Mouse (Mus musculus): ENCODE results near the gene Zcchc7. TPM values are rescaled to one million over a fixed set of nuclear protein-coding genes. Genes with fewer than 3 reads are reported as not detected.

Zcchc7 gene
- polyA plus RNA-seq, 1 experiment from 2014 or later, result 35.3 TPM

GRCm38 (mm10) chr4:44947464-44947863, 191.8 kb downstream of the Zcchc7 start:
- H3K9ac ChIP-seq, result no peak overlapping the region
- no peak for ATAC-seq (ENCODE audit: low FRiP score, low read depth)
- no peak overlapping the region for H3K4me3 ChIP-seq
- no peak overlapping the region for H3K4me2 ChIP-seq
- H3K4me1 ChIP-seq (replicated peaks), result no peaks in the 10 kb centered on the region
- no peaks in the 10 kb centered on the region for H3K36me3 ChIP-seq
- H3K27me3 ChIP-seq, result no peaks in the 10 kb centered on the region
- no peak overlapping the region for H3K27ac ChIP-seq (replicated peaks)
- H3K9me3 ChIP-seq, result no peaks in the 10 kb centered on the region
- WGBS, result 93% methylated on average over 5 of the region's 5 CpGs

DNA sequence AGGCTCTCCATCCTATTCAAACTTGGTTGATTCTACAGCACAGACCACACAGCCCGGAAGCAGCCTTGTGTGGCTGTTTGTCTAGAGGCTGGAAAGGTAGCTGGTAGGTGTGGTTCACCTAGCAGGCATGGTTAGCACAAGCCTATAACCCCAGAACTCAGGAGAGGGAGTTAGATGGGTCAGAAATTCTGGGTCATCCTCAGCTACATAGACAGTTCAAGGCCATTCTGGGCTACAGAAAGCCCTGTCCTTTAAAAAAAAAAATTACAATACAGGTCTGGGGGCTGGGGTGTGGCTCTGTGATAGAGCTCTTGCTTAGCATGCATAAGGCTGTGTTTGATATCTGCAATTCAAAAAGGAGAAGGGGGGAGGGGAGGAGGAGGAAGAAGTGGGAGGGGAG, 192.6 kb downstream of the Zcchc7 start:
- no peaks in the 10 kb centered on the region for H3K4me1 ChIP-seq (replicated peaks)
- no peaks in the 10 kb centered on the region for H3K27me3 ChIP-seq
- no peaks in the 10 kb centered on the region for H3K36me3 ChIP-seq
- H3K9ac ChIP-seq, result no peak overlapping the region
- no peak overlapping the region for H3K4me3 ChIP-seq
- no peak overlapping the region for H3K4me2 ChIP-seq
- ATAC-seq (ENCODE audit: low FRiP score, low read depth), result no peak
- no peak overlapping the region for H3K27ac ChIP-seq (replicated peaks)
- 90% methylated on average over 1 of the region's 1 CpGs for WGBS
- H3K9me3 ChIP-seq, result no peaks in the 10 kb centered on the region

GRCm38 (mm10) chr4:44953041-44953440, 197.4 kb downstream of the Zcchc7 start:
- H3K9me3 ChIP-seq, result no peaks in the 10 kb centered on the region
- H3K27ac ChIP-seq (replicated peaks), result no peak overlapping the region
- H3K4me2 ChIP-seq, result no peak overlapping the region
- no peak overlapping the region for H3K9ac ChIP-seq
- H3K27me3 ChIP-seq, result no peaks in the 10 kb centered on the region
- no peaks in the 10 kb centered on the region for H3K36me3 ChIP-seq
- no peaks in the 10 kb centered on the region for H3K4me1 ChIP-seq (replicated peaks)
- 73% methylated on average over 9 of the region's 9 CpGs for WGBS
- H3K4me3 ChIP-seq, result no peak overlapping the region
- ATAC-seq (ENCODE audit: low FRiP score, low read depth), result no peak

- H3K9me3 ChIP-seq, result no peaks in the 10 kb centered on the region
- ATAC-seq (ENCODE audit: low FRiP score, low read depth), result no peak
- no peak overlapping the region for H3K9ac ChIP-seq
- H3K4me2 ChIP-seq, result no peak overlapping the region
- H3K27me3 ChIP-seq, result no peaks in the 10 kb centered on the region
- H3K4me3 ChIP-seq, result no peak overlapping the region
- H3K27ac ChIP-seq (replicated peaks), result no peak overlapping the region
- H3K4me1 ChIP-seq (replicated peaks), result no peaks in the 10 kb centered on the region
- H3K36me3 ChIP-seq, result no peaks in the 10 kb centered on the region
- WGBS, result 92% methylated on average over 9 of the region's 9 CpGs
These were observed 203.1 kb downstream of the Zcchc7 start for GRCm38 (mm10) chr4:44958776-44959175.

- 90% methylated on average over 13 of the region's 13 CpGs for WGBS
- H3K4me3 ChIP-seq, result no peak overlapping the region
- no peaks in the 10 kb centered on the region for H3K9me3 ChIP-seq
- no peak overlapping the region for H3K9ac ChIP-seq
- no peak for ATAC-seq (ENCODE audit: low FRiP score, low read depth)
- no peak overlapping the region for H3K4me2 ChIP-seq
- H3K36me3 ChIP-seq, result no peaks in the 10 kb centered on the region
- no peaks in the 10 kb centered on the region for H3K4me1 ChIP-seq (replicated peaks)
- no peaks in the 10 kb centered on the region for H3K27me3 ChIP-seq
- H3K27ac ChIP-seq (replicated peaks), result no peak overlapping the region
These were observed 203.5 kb downstream of the Zcchc7 start for GRCm38 (mm10) chr4:44959220-44959619.

GRCm38 (mm10) chr4:44963156-44963555, 207.5 kb downstream of the Zcchc7 start:
- Histone ChIP-seq H3K4me1 (replicated peaks) (no peaks in the 10 kb centered on the region), H3K4me2 (no peak overlapping the region), H3K36me3 (no peaks in the 10 kb centered on the region), H3K9ac (no peak overlapping the region), H3K9me3 (no peaks in the 10 kb centered on the region), H3K27me3 (no peaks in the 10 kb centered on the region), H3K27ac (replicated peaks) (no peak overlapping the region), H3K4me3 (no peak overlapping the region)
- no peak for ATAC-seq (ENCODE audit: low FRiP score, low read depth)
- 76% methylated on average over 11 of the region's 11 CpGs for WGBS

DNA sequence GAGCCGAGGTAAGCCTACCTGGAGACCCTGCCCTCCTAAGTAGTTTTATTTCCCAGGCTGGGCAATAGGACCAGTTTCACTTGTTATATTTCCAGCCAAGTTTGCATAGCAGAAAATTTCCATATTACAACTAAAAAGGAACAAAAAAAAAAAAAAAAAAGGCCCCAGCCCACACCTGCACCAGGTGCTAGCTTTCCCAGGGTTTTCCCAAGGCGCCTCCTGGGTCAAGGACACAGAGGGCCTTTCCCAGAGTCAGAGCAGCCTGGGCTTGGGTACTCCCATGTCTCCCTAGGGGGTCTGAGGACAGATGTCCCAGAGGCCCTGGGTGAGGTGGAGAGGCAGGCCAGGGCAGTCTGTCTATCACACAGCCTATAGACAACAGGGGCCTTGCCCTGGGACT, 209.5 kb downstream of the Zcchc7 start:
- Histone ChIP-seq H3K4me2 (no peak overlapping the region), H3K27ac (replicated peaks) (no peak overlapping the region), H3K9me3 (no peaks in the 10 kb centered on the region), H3K9ac (no peak overlapping the region), H3K27me3 (no peaks in the 10 kb centered on the region), H3K4me3 (no peak overlapping the region), H3K36me3 (no peaks in the 10 kb centered on the region), H3K4me1 (replicated peaks) (no peaks in the 10 kb centered on the region)
- no peak for ATAC-seq (ENCODE audit: low FRiP score, low read depth)
- 88% methylated on average over 2 of the region's 2 CpGs for WGBS

- Histone ChIP-seq H3K27me3 (no peaks in the 10 kb centered on the region), H3K4me1 (replicated peaks) (no peaks in the 10 kb centered on the region), H3K9me3 (no peaks in the 10 kb centered on the region), H3K4me3 (no peak overlapping the region), H3K36me3 (no peaks in the 10 kb centered on the region), H3K9ac (no peak overlapping the region), H3K4me2 (no peak overlapping the region), H3K27ac (replicated peaks) (no peak overlapping the region)
- ATAC-seq (ENCODE audit: low FRiP score, low read depth), result no peak
- 89% methylated on average over 3 of the region's 3 CpGs for WGBS
These were observed 210.1 kb downstream of the Zcchc7 start for GRCm38 (mm10) chr4:44965736-44966135.

- Histone ChIP-seq H3K27ac (replicated peaks) (no peak overlapping the region), H3K4me1 (replicated peaks) (no peaks in the 10 kb centered on the region), H3K4me2 (no peak overlapping the region), H3K9ac (no peak overlapping the region), H3K36me3 (no peaks in the 10 kb centered on the region), H3K4me3 (no peak overlapping the region), H3K27me3 (no peaks in the 10 kb centered on the region), H3K9me3 (no peaks in the 10 kb centered on the region)
- ATAC-seq (ENCODE audit: low FRiP score, low read depth), result no peak
- WGBS, result 87% methylated on average over 8 of the region's 8 CpGs
These were observed 211.7 kb downstream of the Zcchc7 start for GRCm38 (mm10) chr4:44967402-44967801.

- Histone ChIP-seq H3K4me1 (replicated peaks) (peaks cover 5% of the 10 kb centered on the region; the same call in 1 of the 2 replicates), H3K9me3 (no peaks in the 10 kb centered on the region), H3K9ac (no peak overlapping the region), H3K27ac (replicated peaks) (no peak overlapping the region), H3K4me2 (no peak overlapping the region), H3K27me3 (no peaks in the 10 kb centered on the region), H3K36me3 (no peaks in the 10 kb centered on the region), H3K4me3 (no peak overlapping the region)
- no peak for ATAC-seq (ENCODE audit: low FRiP score, low read depth)
- WGBS, result 92% methylated on average over 7 of the region's 7 CpGs
These were observed 214.4 kb downstream of the Zcchc7 start for GRCm38 (mm10) chr4:44970056-44970455.

DNA sequence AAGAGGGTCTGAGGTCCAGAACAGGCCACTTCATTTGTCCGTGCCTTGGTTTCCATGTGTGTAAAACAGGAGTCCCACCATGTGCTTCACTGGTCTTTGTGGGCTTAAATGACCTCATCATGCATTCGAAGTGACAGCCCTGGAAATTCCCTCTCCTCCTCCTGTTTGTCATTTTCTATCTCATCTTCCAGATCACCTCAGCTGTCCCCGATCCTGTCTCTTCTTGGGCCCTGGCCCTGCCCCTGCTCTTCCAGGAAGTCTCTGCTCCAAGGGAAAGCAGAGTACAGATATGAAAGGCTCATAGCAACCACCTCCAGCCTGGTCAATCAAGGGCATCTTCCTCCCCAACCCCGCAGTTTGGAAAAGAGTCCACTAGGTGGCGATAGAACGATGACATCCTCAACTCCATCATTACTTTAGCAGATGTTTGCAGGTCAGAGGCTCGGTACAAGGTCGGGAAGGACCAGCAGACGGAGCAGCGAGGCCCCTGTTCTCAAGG, 215.0 kb downstream of the Zcchc7 start:
- no peaks in the 10 kb centered on the region for H3K9me3 ChIP-seq
- no peak overlapping the region for H3K9ac ChIP-seq
- H3K4me1 ChIP-seq (replicated peaks), result peaks cover 5% of the 10 kb centered on the region; the same call in 1 of the 2 replicates
- WGBS, result 25% methylated on average over 10 of the region's 10 CpGs
- H3K27me3 ChIP-seq, result no peaks in the 10 kb centered on the region
- H3K4me3 ChIP-seq, result no peak overlapping the region
- H3K4me2 ChIP-seq, result no peak overlapping the region
- H3K27ac ChIP-seq (replicated peaks), result no peak overlapping the region
- no peaks in the 10 kb centered on the region for H3K36me3 ChIP-seq
- ATAC-seq (ENCODE audit: low FRiP score, low read depth), result no peak

DNA sequence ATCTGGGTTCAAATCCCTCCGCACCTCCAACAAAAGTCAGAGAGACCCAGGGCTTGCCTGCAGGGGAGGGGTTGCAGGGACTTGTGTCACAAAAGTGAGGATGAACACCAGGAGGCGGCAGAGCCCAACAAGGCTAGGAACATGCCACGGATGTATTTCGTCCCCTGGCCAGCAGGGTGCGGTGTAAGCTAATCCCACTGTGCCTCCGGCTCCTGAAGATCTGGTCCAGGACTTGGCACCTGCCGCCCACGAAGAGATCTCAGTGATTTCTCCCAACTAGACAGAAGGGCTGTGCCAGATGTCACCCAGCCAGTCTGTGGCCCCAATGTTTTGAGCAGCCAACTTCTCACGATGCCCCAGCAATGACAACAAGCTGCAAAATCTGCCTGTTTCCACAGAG, 217.8 kb downstream of the Zcchc7 start:
- Histone ChIP-seq H3K27me3 (no peaks in the 10 kb centered on the region), H3K36me3 (no peaks in the 10 kb centered on the region), H3K9ac (no peak overlapping the region), H3K4me3 (no peak overlapping the region), H3K9me3 (no peaks in the 10 kb centered on the region), H3K4me2 (peak overlapping the region; percentile 37), H3K27ac (replicated peaks) (no peak overlapping the region), H3K4me1 (replicated peaks) (peaks cover 5% of the 10 kb centered on the region; the same call in 1 of the 2 replicates)
- 12% methylated on average over 9 of the region's 9 CpGs for WGBS
- 0 out of 2 replicates have a peak, but pooled peaks have one; percentile 52 for ATAC-seq (ENCODE audit: low FRiP score, low read depth)

DNA sequence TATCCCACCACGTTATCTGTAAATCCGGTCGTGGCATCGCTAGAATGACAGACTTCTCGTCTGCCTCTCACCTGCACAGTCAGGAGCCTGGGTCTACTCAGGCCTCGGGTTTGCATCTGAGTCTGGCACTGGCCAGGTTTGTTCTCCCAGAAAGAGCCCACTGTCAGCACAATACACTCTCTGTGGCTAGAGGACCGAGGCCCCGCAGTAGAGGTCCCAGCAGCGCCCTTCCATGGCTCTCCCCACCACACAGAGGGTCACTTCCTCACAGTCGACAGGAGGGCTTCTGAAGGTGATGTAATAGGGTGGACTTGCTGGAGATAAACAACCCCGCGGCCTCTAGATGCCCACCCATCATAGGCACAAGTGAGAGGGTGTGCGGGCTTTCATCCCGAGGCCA, 218.2 kb downstream of the Zcchc7 start:
- H3K4me3 ChIP-seq, result no peak overlapping the region
- no peak overlapping the region for H3K27ac ChIP-seq (replicated peaks)
- H3K36me3 ChIP-seq, result no peaks in the 10 kb centered on the region
- peak overlapping the region; percentile 37 for H3K4me2 ChIP-seq
- no peak; the same call in 1 of the 2 replicates for ATAC-seq (ENCODE audit: low FRiP score, low read depth)
- 57% methylated on average over 14 of the region's 14 CpGs for WGBS
- no peaks in the 10 kb centered on the region for H3K9me3 ChIP-seq
- H3K9ac ChIP-seq, result no peak overlapping the region
- no peaks in the 10 kb centered on the region for H3K27me3 ChIP-seq
- H3K4me1 ChIP-seq (replicated peaks), result peaks cover 5% of the 10 kb centered on the region; the same call in 1 of the 2 replicates

Measured in hindbrain, embryonic 15.5 days (tissue).